Mouse (Mus musculus) small intestine, adult 10 weeks (tissue): ENCODE results near the gene Jak2. TPM values are rescaled to one million over a fixed set of nuclear protein-coding genes. Genes with fewer than 3 reads are reported as not detected.

Experiments
- polyA plus RNA-seq: library from polyadenylated mRNA; stranded (reverse); fragments of 350-450 nt; fragmentation: Illumina TruSeq; extraction: RNeasy Lipid Tissue Mini Kit (QIAGEN cat#74804); gene quantifications from one replicate; pipeline ENCODE4 v1.2.3, GENCODE M21; 2014; ENCODE audit warnings: low replicate concordance

Gene Jak2
- polyA plus RNA-seq, result 233 TPM

DNA sequence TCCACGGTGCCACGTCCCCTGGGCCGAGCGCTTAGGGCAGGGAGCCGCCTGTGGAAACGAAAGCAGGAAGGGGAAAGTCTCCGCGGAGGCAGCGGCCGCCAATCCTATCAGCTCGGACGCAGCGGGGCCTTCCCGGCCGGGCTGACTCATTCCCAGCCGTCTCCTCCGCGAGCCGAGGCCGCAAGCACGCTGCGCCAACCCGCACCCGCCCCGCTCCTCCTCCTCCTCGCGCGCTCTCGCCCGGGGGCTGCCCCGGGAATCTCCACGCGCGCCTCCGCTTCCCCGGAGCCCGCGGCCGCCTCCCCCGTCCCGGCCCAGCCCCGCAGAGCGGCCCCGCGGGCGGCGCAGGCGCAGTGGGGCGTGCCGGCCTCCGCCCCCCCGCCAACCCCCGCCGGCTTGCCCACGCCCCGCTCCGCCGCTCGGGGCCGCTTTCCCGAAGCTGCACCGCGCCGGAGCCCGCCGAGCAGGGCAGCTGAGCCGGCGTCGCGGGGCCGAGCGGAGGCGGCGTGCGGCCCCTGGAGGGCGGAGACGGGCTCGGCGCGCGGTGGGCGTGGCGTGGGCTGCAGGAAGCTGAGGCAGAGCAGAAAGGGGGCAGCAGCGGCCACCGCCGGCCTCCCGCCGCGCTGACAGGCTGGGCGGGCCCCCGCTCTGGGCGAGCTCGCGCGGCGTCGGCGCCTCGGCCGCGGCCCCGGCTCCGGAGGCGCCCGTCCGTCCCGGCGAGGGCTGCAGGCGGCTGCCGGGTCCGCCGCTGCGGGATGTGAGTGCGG, at the start of gene Jak2:
Gene Jak2, plus strand, starts transcription at position 638 of the 767 bp plus-strand sequence.

GRCm38 (mm10) chr19:29325053-29325851, 73.6 kb downstream of the Jak2 start, which contains the start of gene Insl6:
Gene Insl6 (minus strand): TSS chr19:29325356.

GRCm38 (mm10) chr19:29334068-29334745, 82.6 kb downstream of the Jak2 start, which contains the start of gene Rln1:
Gene Rln1 (minus strand): TSS chr19:29334670.

Other genes with a start within 250 kb of the Jak2 start
- gene Ak3, start 203.9 kb upstream of the Jak2 start, polyA plus RNA-seq, result 442 TPM
- gene Rcl1, start 150.5 kb upstream of the Jak2 start, polyA plus RNA-seq, result 1.6 TPM
- gene Insl6, start 73.5 kb downstream of the Jak2 start, polyA plus RNA-seq, result 38.7 TPM
- not detected for gene Rln1, start 82.8 kb downstream of the Jak2 start, polyA plus RNA-seq
- gene Plgrkt, start 115.6 kb downstream of the Jak2 start, polyA plus RNA-seq, result 211 TPM
- gene Cd274, start 115.6 kb downstream of the Jak2 start, polyA plus RNA-seq, result 8.5 TPM
- gene Pdcd1lg2, start 159.1 kb downstream of the Jak2 start, polyA plus RNA-seq, result 1.9 TPM